Mouse (Mus musculus) stomach, postnatal 0 days (tissue): Measurements from ENCODE around the gene Ube3c. TPM values are rescaled to one million over a fixed set of nuclear protein-coding genes. Genes with fewer than 3 reads are reported as not detected.

Source experiments
- ATAC-seq: fragments of 200-750 bp; cut with Nextera tagmentation; 2 replicates; pipeline ENCODE4 v1.8.0; 2017; ENCODE audit not compliant: low FRiP score, low TSS enrichment
- DNase-seq: peaks from one replicate; pipeline ENCODE4 v3.0.0-alpha.2; 2016; ENCODE audit warnings: low spot score
- H3K27ac ChIP-seq: fragments of 300-500 bp; sonication (generic); replicated peaks from 2 replicates; pipeline ENCODE4 v1.5.1; 2014; ENCODE audit warnings: mild to moderate bottlenecking, control low read depth
- H3K27me3 ChIP-seq: fragments of 300-500 bp; sonication (generic); 2 replicates; pipeline ENCODE4 v1.6.1; 2014; ENCODE audit warnings: low read length; ENCODE audit not compliant: control insufficient read depth, insufficient read depth
- H3K36me3 ChIP-seq: fragments of 300-500 bp; sonication (generic); 2 replicates; pipeline ENCODE4 v1.6.1; 2014; ENCODE audit warnings: low read length, mixed read lengths; ENCODE audit not compliant: control insufficient read depth, insufficient read depth
- H3K4me1 ChIP-seq: fragments of 300-500 bp; sonication (generic); replicated peaks from 2 replicates; pipeline ENCODE4 v1.6.1; 2014; ENCODE audit warnings: antibody characterized with exemption; ENCODE audit not compliant: control insufficient read depth, insufficient read depth
- H3K4me2 ChIP-seq: fragments of 300-500 bp; sonication (generic); replicated peaks from 2 replicates; pipeline ENCODE4 v1.6.1; 2014; ENCODE audit warnings: low read depth, mild to moderate bottlenecking, control low read depth, moderate library complexity
- H3K4me3 ChIP-seq: fragments of 300-500 bp; sonication (generic); 2 replicates; pipeline ENCODE4 v1.5.1; 2014; ENCODE audit warnings: low read depth, low read length, control low read depth
- H3K9ac ChIP-seq: fragments of 300-500 bp; sonication (generic); 2 replicates; pipeline ENCODE4 v1.6.1; 2014; ENCODE audit warnings: mild to moderate bottlenecking, low read length, control low read depth, mixed read lengths
- H3K9me3 ChIP-seq: fragments of 300-500 bp; sonication (generic); 2 replicates; pipeline ENCODE4 v1.6.1; 2016; ENCODE audit warnings: low read length; ENCODE audit not compliant: control insufficient read depth
- CTCF ChIP-seq: IDR thresholded peaks from 2 replicates; pipeline ENCODE4 v1.5.1; 2016; ENCODE audit warnings: antibody characterized with exemption, low read depth, mild to moderate bottlenecking, moderate library complexity
- EP300 ChIP-seq: optimal IDR thresholded peaks from 2 replicates; pipeline ENCODE3; 2016; ENCODE audit warnings: antibody characterized with exemption
- WGBS: fragments of 180-500 bp; shearing (Covaris S2); extraction: QIAGEN DNeasy Blood & Tissue Kit; methylation state at CpG from one replicate; pipeline ENCODE4 v1.1.7; 2014; 5-methylcytosine and 5-hydroxymethylcytosine counted together
- polyA plus RNA-seq: library from polyadenylated mRNA; unstranded; fragments of >200 nt; fragmentation: Nextera tagmentation; extraction: Ambion mirVana; gene quantifications from 2 replicates; pipeline ENCODE4 v1.2.1, GENCODE M21; 2015

Gene Ube3c
- polyA plus RNA-seq, 1 experiment from 2014 or later: 13.1 TPM

- ATAC-seq: no peak
- H3K36me3 ChIP-seq: peaks cover 8% of the 10 kb centered on the region
Observed at GRCm38 (mm10) chr5:29665391-29665790, 96.3 kb downstream of the Ube3c start.

GRCm38 (mm10) chr5:29672551-29672950, 103.5 kb downstream of the Ube3c start:
- H3K36me3 ChIP-seq: peaks cover 19% of the 10 kb centered on the region; the same call in 1 of the 2 replicates
- TF ChIP-seq CTCF (no peak), EP300 (no peak)

More at GRCm38 (mm10) chr5:29665391-29665790, 96.3 kb downstream of the Ube3c start:
- Histone ChIP-seq H3K9me3 (no peaks in the 10 kb centered on the region), H3K4me2 (no peak overlapping the region), H3K4me1 (no peaks in the 10 kb centered on the region), H3K9ac (no peak overlapping the region), H3K4me3 (no peak overlapping the region), H3K27ac (no peak overlapping the region), H3K27me3 (no peaks in the 10 kb centered on the region)
- 94% methylated on average over 2 of the region's 2 CpGs for WGBS
- no peak for DNase-seq
- TF ChIP-seq EP300 (no peak), CTCF (no peak)

GRCm38 (mm10) chr5:29674305-29674704, 105.3 kb downstream of the Ube3c start:
- Histone ChIP-seq H3K4me3 (no peak overlapping the region), H3K36me3 (peaks cover 16% of the 10 kb centered on the region; the same call in 1 of the 2 replicates), H3K4me2 (no peak overlapping the region), H3K9ac (no peak overlapping the region), H3K4me1 (no peaks in the 10 kb centered on the region), H3K9me3 (no peaks in the 10 kb centered on the region), H3K27me3 (no peaks in the 10 kb centered on the region), H3K27ac (no peak overlapping the region)
- no peak for TF ChIP-seq CTCF
- TF ChIP-seq EP300: no peak
- no peak for DNase-seq
- no peak for ATAC-seq
- 93% methylated on average over 4 of the region's 4 CpGs for WGBS

More at GRCm38 (mm10) chr5:29672551-29672950, 103.5 kb downstream of the Ube3c start:
- DNase-seq (no peak), ATAC-seq (no peak)
- H3K4me2 ChIP-seq: no peak overlapping the region
- no peaks in the 10 kb centered on the region for H3K4me1 ChIP-seq
- H3K27me3 ChIP-seq: no peaks in the 10 kb centered on the region
- no peaks in the 10 kb centered on the region for H3K9me3 ChIP-seq
- no peak overlapping the region for H3K9ac ChIP-seq
- H3K4me3 ChIP-seq: no peak overlapping the region
- H3K27ac ChIP-seq: no peak overlapping the region
- 78% methylated on average over 4 of the region's 4 CpGs for WGBS

GRCm38 (mm10) chr5:29676445-29676844, 107.4 kb downstream of the Ube3c start:
- TF ChIP-seq EP300: no peak
- TF ChIP-seq CTCF: no peak
- Histone ChIP-seq H3K27me3 (no peaks in the 10 kb centered on the region), H3K9ac (no peak overlapping the region), H3K9me3 (no peaks in the 10 kb centered on the region), H3K4me1 (no peaks in the 10 kb centered on the region), H3K36me3 (peaks cover 9% of the 10 kb centered on the region; the same call in 1 of the 2 replicates), H3K4me3 (no peak overlapping the region), H3K4me2 (no peak overlapping the region), H3K27ac (no peak overlapping the region)
- WGBS: 87% methylated on average over 3 of the region's 3 CpGs
- DNase-seq: no peak
- ATAC-seq: no peak

GRCm38 (mm10) chr5:29685085-29685484, 116.0 kb downstream of the Ube3c start:
- H3K4me3 ChIP-seq: no peak overlapping the region
- ATAC-seq: no peak
- 74% methylated on average over 4 of the region's 4 CpGs for WGBS
- H3K27me3 ChIP-seq: no peaks in the 10 kb centered on the region
- H3K9ac ChIP-seq: no peak overlapping the region
- H3K4me1 ChIP-seq: no peaks in the 10 kb centered on the region
- no peak for DNase-seq
- H3K9me3 ChIP-seq: no peaks in the 10 kb centered on the region
- no peaks in the 10 kb centered on the region for H3K36me3 ChIP-seq
- TF ChIP-seq CTCF (no peak), EP300 (no peak)
- H3K4me2 ChIP-seq: no peak overlapping the region
- no peak overlapping the region for H3K27ac ChIP-seq

GRCm38 (mm10) chr5:29687671-29688070, 118.6 kb downstream of the Ube3c start:
- ATAC-seq (peak; percentile 74), DNase-seq (peak; percentile 38)
- Histone ChIP-seq H3K9ac (no peak overlapping the region), H3K9me3 (no peaks in the 10 kb centered on the region), H3K36me3 (no peaks in the 10 kb centered on the region), H3K4me3 (no peak overlapping the region), H3K27me3 (no peaks in the 10 kb centered on the region), H3K27ac (peak overlapping the region; percentile 36; the same call in 1 of the 2 replicates), H3K4me1 (no peaks in the 10 kb centered on the region), H3K4me2 (no peak overlapping the region)
- TF ChIP-seq CTCF: peak; percentile 81
- no peak for TF ChIP-seq EP300
- WGBS: 42% methylated on average over 3 of the region's 3 CpGs
